Mouse (Mus musculus): ENCODE data around the gene Fbxl18.

DNA sequence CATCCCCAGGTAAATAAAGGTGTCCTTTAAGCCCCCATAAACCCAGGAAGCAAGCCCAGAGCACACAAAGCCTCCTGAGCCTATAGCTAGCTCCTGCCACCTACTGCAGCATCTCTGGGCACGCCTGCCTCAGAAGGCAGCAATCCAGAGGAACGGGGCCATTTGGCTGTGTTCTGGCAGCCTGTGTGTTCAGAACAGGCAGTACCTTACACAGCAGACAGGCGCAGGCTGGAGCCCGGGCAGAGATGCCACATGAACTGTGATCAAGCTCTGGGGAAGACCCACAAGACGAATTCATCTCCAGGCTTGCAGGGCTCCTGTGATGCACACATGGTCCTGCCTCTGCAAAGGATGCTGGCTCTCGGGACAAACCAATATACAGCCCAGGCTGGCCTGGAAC lies 15.0 kb downstream of the Fbxl18 start:
- no peak for TF ChIP-seq MYOD1 (IDR thresholded peaks at IDR 0.05; ENCODE audit: control insufficient read depth, insufficient read length, low read depth)
- TF ChIP-seq CTCF (IDR thresholded peaks at IDR 0.05; ENCODE audit: control insufficient read depth, insufficient read depth, insufficient read length) = no peak
- no peak for TF ChIP-seq MAX (IDR thresholded peaks at IDR 0.05)
- TF ChIP-seq FOSL1 (IDR thresholded peaks at IDR 0.05; ENCODE audit: insufficient read depth, low read length, poor library complexity, severe bottlenecking) = no peak
- TF ChIP-seq CEBPB (IDR thresholded peaks at IDR 0.05; ENCODE audit: low read depth) = no peak
- TF ChIP-seq MYOG (IDR thresholded peaks at IDR 0.05; ENCODE audit: control insufficient read depth, extremely low read depth, insufficient read length) = no peak

Measured in C2C12 (cell line).